ENCODE assay signal across 8 mouse cellular contexts in the genomic region with DNA sequence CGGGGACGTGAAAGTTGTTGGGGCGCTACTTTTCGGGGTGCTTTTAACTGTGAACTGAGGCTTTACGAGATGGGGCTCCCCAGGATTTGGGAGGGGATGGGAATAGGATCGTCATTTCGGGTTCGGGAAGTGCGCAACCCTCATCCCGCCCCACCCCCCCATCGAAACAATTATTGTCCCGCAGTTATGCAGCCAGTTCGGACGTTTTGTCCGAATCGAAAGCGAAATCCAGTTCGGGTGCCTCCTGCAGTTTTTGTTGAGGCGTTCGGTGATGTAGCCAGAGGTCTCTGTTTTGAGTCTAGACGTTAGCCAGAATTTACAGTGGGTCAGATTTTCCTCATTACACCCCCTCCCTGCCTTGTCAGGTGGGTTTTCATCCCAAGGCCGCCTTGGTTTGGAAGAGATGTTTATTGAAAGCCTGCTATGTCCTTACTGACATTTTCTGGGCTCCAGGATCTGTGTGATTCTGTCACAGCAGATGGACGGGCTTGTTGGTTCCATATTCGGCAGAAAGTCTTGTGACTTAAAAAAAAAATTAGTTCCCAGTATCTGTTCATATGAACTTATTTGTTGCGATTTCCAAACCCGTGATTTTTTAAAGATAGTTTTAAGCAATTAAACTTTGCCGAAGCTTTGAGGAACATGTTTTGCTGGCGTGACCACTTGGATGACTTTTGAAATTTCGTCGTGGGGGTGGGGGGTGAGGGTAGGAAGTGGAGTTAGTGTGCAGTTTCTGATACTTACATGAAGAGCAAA. TPM values are rescaled to one million over a fixed set of nuclear protein-coding genes. Genes with fewer than 3 reads are reported as not detected.
DNase-seq lines count a peak whose midpoint lies in the region; ATAC-seq and TF ChIP-seq lines count a peak whose summit lies in the region.

No protein-coding gene starts in this region.

- peak overlapping the region; percentile 85 for H3K4me2 ChIP-seq in kidney, postnatal 0 days (ENCODE audit: low read length)
- H3K4me2 ChIP-seq in hindbrain, postnatal 0 days (ENCODE audit: low read depth, low read length), result peak overlapping the region; percentile 89

- peaks cover 13% of the 10 kb centered on the region; the same call in 1 of the 2 replicates for H3K4me1 ChIP-seq in kidney, postnatal 0 days (replicated peaks; ENCODE audit: insufficient read depth, low read length)
- peaks cover 13% of the 10 kb centered on the region for H3K4me1 ChIP-seq in hindbrain, postnatal 0 days (ENCODE audit: insufficient read depth, low read length)

- no peaks in the 10 kb centered on the region for H3K9me3 ChIP-seq in kidney, postnatal 0 days (replicated peaks; ENCODE audit: low read length)
- H3K9me3 ChIP-seq in hindbrain, postnatal 0 days (ENCODE audit: low read length), result no peaks in the 10 kb centered on the region

- H3K27me3 ChIP-seq in kidney, postnatal 0 days (ENCODE audit: insufficient read depth, low read length), result no peaks in the 10 kb centered on the region
- H3K27me3 ChIP-seq in hindbrain, postnatal 0 days (ENCODE audit: insufficient read depth, low read length), result no peaks in the 10 kb centered on the region

- peak overlapping the region; percentile 81 for H3K4me3 ChIP-seq in kidney, postnatal 0 days (replicated peaks; ENCODE audit: low read depth, low read length)
- peak overlapping the region; percentile 91 for H3K4me3 ChIP-seq in hindbrain, postnatal 0 days (ENCODE audit: low read length)
- peak overlapping the region; percentile 92 for H3K4me3 ChIP-seq in macrophage (ENCODE audit: inconsistent target)

- no peak for DNase-seq in kidney, postnatal 0 days (ENCODE audit: low spot score)
- no peak for DNase-seq in kidney, postnatal 36 days
- DNase-seq in brain, embryonic 18.5 days (ENCODE audit: low read depth, low spot score), result peak; percentile 43
- peak; percentile 28 for DNase-seq in hindbrain, postnatal 0 days (ENCODE audit: low spot score)
- DNase-seq in right cerebral cortex, postnatal 14 days, result no peak
- no peak for DNase-seq in gastrocnemius, adult 18-20 months (ENCODE audit: low spot score)
- DNase-seq in kidney, adult 18-20 months, result no peak

- peak overlapping the region; percentile 99 for H3K27ac ChIP-seq in kidney, postnatal 0 days
- peak overlapping the region; percentile 97 for H3K27ac ChIP-seq in hindbrain, postnatal 0 days
- peak overlapping the region; percentile 96 for H3K27ac ChIP-seq in macrophage

- H3K79me2 ChIP-seq in macrophage (ENCODE audit: inconsistent target), result peaks cover 48% of the 10 kb centered on the region

- 1% methylated on average over 30 of the region's 30 CpGs for WGBS in kidney, postnatal 0 days
- 3% methylated on average over 30 of the region's 30 CpGs for WGBS in hindbrain, postnatal 0 days
- WGBS in macrophage (ENCODE audit: missing documents), result under 1% methylated on average over 30 of the region's 30 CpGs

- TF ChIP-seq CTCF in kidney, postnatal 0 days (IDR thresholded peaks at IDR 0.05; ENCODE audit: low read depth), result no peak
- TF ChIP-seq CTCF in hindbrain, postnatal 0 days (IDR thresholded peaks at IDR 0.05; ENCODE audit: low read depth), result no peak

- no peak for ATAC-seq in kidney, postnatal 0 days (replicated peaks; ENCODE audit: low FRiP score, low read depth)
- ATAC-seq in hindbrain, postnatal 0 days, result no peak

- peak overlapping the region; percentile 86 for H3K9ac ChIP-seq in kidney, postnatal 0 days (ENCODE audit: low read depth, low read length)
- H3K9ac ChIP-seq in hindbrain, postnatal 0 days (replicated peaks; ENCODE audit: low read length), result peak overlapping the region; percentile 96

- 0 out of 2 replicates have a peak, but pooled peaks cover 5% of the 10 kb centered on the region for H3K36me3 ChIP-seq in kidney, postnatal 0 days (ENCODE audit: insufficient read depth, low read length)
- H3K36me3 ChIP-seq in hindbrain, postnatal 0 days (ENCODE audit: insufficient read depth, low read length), result no peaks in the 10 kb centered on the region
- peaks cover 4% of the 10 kb centered on the region; the same call in 1 of the 2 replicates for H3K36me3 ChIP-seq in macrophage (ENCODE audit: inconsistent target)

RNA-seq across cellular contexts. Expression of a gene that starts 1.1 kb away (rescaled TPM):
- polyA plus RNA-seq in kidney, postnatal 0 days (2015; fragmentation: Nextera tagmentation; extraction: Ambion mirVana), result 446 and 479 TPM in 2 replicates
- 185 and 196 TPM in 2 replicates for total RNA-seq in hindbrain, postnatal 0 days (2014; rRNA removed)
- polyA plus RNA-seq in hindbrain, postnatal 0 days (2015; fragmentation: Nextera tagmentation; extraction: Ambion mirVana), result 289 and 299 TPM in 2 replicates
- 100 to 1,000 TPM in 4 of 26 experiments, 10 to 100 TPM in 22; 42.5 to 160 (median 85.9) TPM for total RNA-seq in macrophage (2018; cell fraction: chromatin; rRNA removed)
- total RNA-seq in macrophage (2018; cell fraction: cytosol; rRNA removed), result 100 to 1,000 TPM; 277 to 410 (median 349) TPM
- total RNA-seq in macrophage (2018; cell fraction: nucleus; rRNA removed), result 100 to 1,000 TPM; 162 to 341 (median 212) TPM
- polyA plus RNA-seq in macrophage (2018), result 297 to 494 TPM (median 475 TPM) in 3 replicates
- total RNA-seq in gastrocnemius, adult 18-20 months (2021), result 100 to 1,000 TPM; 235 to 244 TPM

RNA-seq across cellular contexts. Expression of a gene that starts 25.2 kb away (rescaled TPM):
- 0.04 and 0.05 TPM in 2 replicates for polyA plus RNA-seq in kidney, postnatal 0 days (2015; fragmentation: Nextera tagmentation; extraction: Ambion mirVana)
- 0.04 and 0.31 TPM in 2 replicates for total RNA-seq in hindbrain, postnatal 0 days (2014; rRNA removed)
- 0.08 and 0.10 TPM in 2 replicates for polyA plus RNA-seq in hindbrain, postnatal 0 days (2015; fragmentation: Nextera tagmentation; extraction: Ambion mirVana)
- not detected for total RNA-seq in macrophage (2018; cell fraction: chromatin; rRNA removed)
- not detected for total RNA-seq in macrophage (2018; cell fraction: cytosol; rRNA removed)
- total RNA-seq in macrophage (2018; cell fraction: nucleus; rRNA removed), result not detected
- polyA plus RNA-seq in macrophage (2018), result not detected in 3 replicates
- not detected for total RNA-seq in gastrocnemius, adult 18-20 months (2021)

RNA-seq across cellular contexts. Expression of a gene that starts 51.1 kb away (rescaled TPM):
- 12.4 and 15.2 TPM in 2 replicates for polyA plus RNA-seq in kidney, postnatal 0 days (2015; fragmentation: Nextera tagmentation; extraction: Ambion mirVana)
- 13.2 and 16.4 TPM in 2 replicates for total RNA-seq in hindbrain, postnatal 0 days (2014; rRNA removed)
- polyA plus RNA-seq in hindbrain, postnatal 0 days (2015; fragmentation: Nextera tagmentation; extraction: Ambion mirVana), result 19.8 and 20.3 TPM in 2 replicates
- 10 to 100 TPM in 1 of 26 experiments, 1 to 10 TPM in 24, under 1 TPM in 1; 0.92 to 11.0 (median 6.7) TPM for total RNA-seq in macrophage (2018; cell fraction: chromatin; rRNA removed)
- total RNA-seq in macrophage (2018; cell fraction: cytosol; rRNA removed), result 1 to 10 TPM in 22 of 26 experiments, under 1 TPM in 4; 0.89 to 2.2 (median 1.3) TPM
- total RNA-seq in macrophage (2018; cell fraction: nucleus; rRNA removed), result 1 to 10 TPM in 23 of 26 experiments, under 1 TPM in 3; 0.82 to 7.4 (median 2.6) TPM
- 0.49 to 1.4 TPM (median 1.3 TPM) in 3 replicates for polyA plus RNA-seq in macrophage (2018)
- 1 to 10 TPM; 9.7 to 10.0 TPM for total RNA-seq in gastrocnemius, adult 18-20 months (2021)

Comparison
In these comparisons a context has a peak if more than half of its experiments do, and no peak if none do; other contexts are left out.
1. DNase-seq: peak in brain, embryonic 18.5 days (single experiment) and hindbrain, postnatal 0 days (single experiment); none in kidney, postnatal 0 days (single experiment), kidney, postnatal 36 days (0 of 2), right cerebral cortex, postnatal 14 days (single experiment), gastrocnemius, adult 18-20 months (single experiment) and kidney, adult 18-20 months (single experiment).
2. Peak in every context shown above with its lines, with median percentiles within 50 percentile points of each other: H3K27ac ChIP-seq and H3K4me3 ChIP-seq.